Mouse (Mus musculus) liver, embryonic 14.5 days (tissue): ENCODE data around the gene Ppp1r13l.

Experiments
- CTCF ChIP-seq: IDR thresholded peaks from 2 replicates; pipeline ENCODE4 v1.5.1; 2016; ENCODE audit warnings: antibody characterized with exemption, low read depth, control low read depth
- EP300 ChIP-seq: IDR thresholded peaks from 2 replicates; pipeline ENCODE4 v1.6.1; 2016; ENCODE audit warnings: antibody characterized with exemption, low read depth

GRCm38 (mm10) chr7:19350221-19350620 lies 9.3 kb upstream of the Ppp1r13l start:
- TF ChIP-seq CTCF = no peak
- no peak for TF ChIP-seq EP300
